Mouse (Mus musculus) urinary bladder, adult 18-20 months (tissue): Measurements from ENCODE around the gene Tmem141.

ENCODE experiments used
- DNase-seq, 2 experiments: peaks; one replicate each; pipeline ENCODE4 v3.0.0; 2022; ENCODE audit warnings: low spot score in 2 of 2, mixed read lengths in 2 of 2

The Tmem141 gene

DNA sequence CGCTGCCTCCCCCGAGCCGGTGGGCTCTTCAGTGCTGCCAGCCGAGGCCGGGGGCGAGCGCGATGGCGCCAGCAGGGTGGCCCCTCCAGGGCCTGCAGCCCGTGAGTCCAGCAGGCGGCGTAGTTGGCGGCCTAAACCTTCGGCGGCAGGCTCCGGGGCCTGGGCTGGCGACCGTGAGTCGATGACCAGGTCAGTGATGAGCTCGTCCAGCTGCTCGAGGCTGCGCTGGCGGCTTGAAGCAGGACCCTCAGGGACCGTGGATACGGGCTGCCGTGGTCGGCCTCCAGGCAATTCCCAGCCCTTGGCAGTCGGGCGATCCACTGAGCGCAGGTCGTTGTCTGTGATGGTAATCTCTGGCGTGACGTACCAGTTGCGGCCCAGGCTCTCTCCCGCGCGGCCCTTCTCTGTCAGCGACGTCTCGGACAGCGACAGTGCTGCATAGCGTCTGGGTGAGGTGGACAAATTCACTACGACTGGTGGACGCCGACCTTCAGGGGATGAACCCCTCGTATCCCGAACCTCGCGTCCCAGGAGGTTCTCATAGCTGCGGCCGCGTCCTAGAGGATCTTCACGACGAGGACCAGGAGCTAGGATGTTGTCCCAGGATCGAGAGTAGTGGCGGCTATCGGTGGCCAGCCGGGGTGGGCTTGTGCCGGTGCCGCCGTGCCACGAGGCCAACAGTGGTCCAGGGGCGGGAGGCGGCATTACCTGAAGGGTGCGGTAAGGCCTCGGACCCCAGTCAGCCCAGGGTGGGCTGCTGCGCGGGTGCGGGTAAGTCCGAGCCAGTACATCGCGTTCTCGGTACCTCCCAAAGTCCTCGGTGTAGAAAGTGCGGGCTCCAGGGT lies 43.6 kb downstream of the Tmem141 start:
- no peak for DNase-seq

DNA sequence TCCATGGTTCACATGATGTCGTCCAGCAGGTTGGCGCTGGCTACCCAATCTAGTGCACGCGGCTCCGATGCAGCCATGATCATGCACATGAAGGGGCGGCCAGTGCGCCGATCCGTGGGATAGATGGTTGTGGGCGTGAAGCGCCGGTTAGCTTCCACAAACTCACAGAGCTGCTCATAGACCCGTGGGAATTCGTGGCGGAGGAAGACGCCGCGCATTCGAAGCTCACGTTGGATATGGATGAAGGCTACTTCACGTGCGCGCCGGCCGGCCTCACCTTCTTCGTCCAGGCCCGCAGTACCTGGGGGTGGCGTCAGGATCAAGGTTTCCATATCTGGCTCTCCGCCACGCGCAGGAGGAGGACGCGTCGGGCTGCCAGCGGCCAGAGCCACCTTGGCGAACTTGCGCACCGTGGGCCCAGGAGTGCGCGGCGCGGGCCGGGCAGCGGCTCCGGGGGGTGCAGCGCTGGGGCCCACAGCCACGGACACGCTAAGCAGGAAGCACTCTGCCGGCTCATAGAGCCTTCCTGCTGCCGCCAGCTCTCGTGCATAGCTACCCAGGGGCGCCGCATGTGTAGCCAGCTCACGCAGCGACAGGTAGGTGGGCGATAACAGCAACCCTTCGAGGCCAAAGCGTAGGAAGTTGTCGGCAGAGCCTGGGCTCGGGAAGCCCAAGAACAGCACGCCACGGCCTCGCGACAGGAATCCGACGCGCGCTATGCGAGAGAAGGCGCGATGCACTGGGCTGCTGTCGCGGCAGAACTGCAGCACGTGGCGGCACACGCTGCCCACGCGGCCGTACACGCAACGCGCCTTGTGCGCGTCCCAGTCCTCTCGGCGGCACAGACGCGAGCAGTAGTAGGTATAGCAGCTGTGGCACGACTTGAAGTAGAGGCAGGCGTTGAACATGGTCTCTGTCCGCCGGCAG lies 44.6 kb downstream of the Tmem141 start:
- no peak for DNase-seq

DNA sequence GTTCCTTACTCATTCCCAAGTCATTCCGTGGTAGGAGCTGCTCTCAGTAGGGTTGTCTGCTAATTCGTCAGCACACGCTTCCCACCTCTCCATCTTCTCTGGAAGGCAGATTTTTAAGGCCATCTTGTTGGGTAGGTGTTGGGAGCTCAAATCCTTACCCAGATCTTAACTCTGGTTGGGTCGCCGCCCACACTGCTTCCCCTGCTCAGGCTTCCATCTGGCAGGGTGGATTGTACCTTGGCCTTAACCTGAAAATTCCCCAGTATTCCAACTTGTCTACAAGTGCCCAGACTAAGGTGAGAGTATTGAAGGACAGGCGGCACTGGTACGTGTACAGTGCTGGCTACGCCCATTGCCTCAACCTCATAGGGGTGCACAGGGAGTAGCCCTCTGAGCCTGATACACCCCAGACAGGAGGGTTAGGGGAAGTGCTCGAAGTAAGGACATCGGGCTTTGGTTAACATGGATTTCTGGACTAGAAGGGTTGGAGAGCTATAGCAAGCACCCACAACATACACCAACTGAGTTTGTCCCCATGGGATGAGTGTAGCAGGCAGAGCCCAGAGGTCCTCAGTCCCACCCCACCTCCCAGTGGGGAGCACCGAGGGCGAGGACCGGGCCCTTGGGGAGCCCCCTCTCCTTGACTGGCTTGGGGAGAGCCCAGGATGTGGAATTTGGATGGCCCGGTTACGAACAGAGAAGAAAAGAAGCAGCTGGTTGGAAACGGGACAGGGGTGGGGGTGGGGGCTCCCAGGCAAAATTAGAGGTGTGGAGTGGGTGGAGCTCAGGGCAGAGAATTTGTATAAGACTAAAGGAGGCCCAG lies 45.6 kb downstream of the Tmem141 start:
- no peak for DNase-seq

DNA sequence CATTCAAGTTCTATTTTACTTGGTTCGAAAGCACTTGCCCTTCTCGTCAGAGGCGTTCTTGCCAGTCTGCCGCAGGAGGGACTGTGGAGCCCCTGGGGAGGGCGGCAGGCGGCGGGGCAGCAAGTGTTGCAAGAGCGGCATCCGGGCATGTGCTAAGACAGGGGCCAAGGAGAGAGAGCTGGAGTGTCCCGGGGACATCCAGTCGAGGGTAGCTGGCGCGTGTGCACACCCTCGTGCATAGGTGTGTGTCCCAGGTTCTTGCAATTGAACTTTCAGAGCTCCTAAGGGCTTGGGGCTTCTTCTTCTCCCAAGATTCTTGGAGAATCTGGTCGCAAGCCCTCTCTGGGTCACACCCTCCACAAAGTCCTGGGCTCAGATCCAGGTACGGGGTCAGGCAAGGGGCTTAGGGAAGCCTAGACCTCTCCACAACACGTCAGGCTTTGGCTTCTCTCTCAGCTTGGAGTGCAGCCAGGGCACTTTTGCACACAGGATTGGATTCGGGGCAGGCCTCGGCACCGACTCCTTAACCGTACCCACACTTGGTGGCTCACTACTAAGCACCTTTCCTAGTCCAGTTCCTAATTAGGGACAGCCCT lies 46.3 kb downstream of the Tmem141 start:
- peak in 1 of 2 experiments; percentile 37 for DNase-seq

DNA sequence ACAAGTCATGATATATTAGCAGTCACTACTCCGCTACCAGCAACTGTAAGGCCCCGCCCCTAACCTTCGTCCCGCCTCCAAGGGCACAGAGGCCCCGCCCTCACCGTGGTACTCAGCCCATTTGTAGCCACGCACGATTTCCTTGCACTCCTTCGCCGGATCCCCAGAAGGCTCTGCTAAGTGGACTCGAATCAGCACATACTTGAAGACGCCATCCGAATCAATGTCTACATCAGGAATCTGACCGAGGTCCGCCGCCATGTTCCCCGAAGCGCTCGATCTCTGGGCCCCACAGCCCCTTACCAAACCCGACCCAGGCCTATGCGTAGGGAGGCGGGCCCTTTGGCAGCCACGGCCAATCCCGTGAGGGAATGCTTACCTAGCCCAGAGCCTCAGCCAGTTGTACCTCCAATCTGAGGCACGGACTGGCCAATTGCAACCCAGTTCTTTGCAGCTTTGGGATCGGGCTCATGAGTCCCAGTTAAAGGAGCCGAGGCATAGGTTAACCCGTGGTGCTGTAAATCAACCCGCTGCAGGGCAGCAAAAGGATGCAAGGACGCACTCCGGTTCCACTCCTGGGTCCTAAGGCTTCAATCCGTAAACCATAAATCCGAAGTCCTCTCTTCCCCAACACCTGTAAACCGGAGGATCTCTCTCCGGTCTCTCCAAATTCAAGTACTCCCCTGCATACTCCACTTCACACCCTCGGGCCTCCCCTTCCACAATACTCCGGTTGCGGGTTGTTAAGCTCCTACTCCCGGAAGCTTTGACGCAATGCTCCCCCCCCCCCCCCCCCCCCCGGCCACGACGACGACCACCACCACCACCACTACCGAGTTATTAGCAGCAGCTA lies 47.0 kb downstream of the Tmem141 start, which contains the start of the genes Mamdc4 and Phpt1:
TSS of gene Mamdc4 (minus strand) at position 267 of the 853 bp plus-strand sequence.
TSS of gene Phpt1 (minus strand) at position 646 of the 853 bp plus-strand sequence.
- DNase-seq: peak; percentile 94 to 98

DNA sequence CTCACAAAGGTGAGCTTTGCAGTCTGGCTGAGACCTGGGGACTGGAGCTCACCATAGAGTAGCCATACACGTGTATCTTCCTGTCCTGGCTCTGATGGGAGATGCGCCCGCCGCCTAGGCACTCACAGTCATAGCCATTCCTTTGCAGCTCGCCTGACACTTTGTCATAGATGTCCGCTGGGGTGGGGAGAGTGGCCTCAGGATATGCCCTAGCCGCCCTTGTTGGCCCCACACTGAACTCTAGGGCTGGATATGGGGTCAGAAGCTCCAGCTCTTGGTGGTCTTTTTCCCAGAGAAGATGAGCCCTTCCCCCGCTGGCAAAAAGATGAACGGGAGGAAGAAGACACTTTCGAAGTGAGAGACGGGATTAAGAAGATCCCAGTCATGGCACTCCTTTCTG lies 47.7 kb downstream of the Tmem141 start:
- no peak for DNase-seq

DNA sequence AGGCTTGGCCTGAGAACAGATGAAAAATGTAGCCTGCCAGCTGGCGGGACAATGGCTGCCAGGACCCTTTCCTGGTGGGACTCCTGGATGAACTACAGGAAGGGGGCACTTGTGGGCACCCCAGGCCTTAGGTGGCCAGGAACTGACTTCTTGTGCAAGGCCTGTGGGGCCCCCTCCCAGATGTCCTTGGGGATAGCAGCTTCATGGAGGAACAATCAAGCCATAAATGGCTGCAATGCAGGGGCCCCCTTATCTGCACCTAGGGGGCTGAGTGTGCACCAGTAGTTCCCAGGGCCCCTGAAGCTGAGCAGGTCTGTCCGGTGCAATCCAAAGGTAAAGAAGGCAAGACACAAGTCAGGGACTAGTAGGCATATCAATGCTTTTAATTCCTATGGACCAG lies 48.7 kb downstream of the Tmem141 start:
- no peak for DNase-seq

DNA sequence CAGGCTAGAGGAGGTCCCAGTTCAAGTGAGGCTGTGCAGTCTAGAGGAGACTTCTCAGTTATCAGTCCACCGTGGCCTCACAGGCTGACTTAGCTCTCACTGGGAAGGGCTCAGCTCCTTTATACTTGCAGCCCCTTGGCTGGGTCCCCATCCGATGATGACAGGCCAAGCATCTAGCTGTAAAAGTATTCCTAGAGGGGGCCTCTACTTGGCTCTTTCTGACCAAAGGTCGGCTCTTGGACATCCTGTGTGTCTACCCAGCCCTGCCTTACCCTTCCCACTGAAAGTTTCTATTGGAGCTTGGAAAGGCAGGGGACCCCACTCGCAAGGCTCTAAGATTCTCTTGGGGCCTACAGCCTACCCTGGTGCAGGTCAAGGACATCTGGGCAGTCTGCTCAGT lies 50.6 kb downstream of the Tmem141 start:
- no peak for DNase-seq
